Mouse (Mus musculus) intestine, postnatal 0 days (tissue): ENCODE results near the gene Tceanc2. TPM values are rescaled to one million over a fixed set of nuclear protein-coding genes. Genes with fewer than 3 reads are reported as not detected.

ENCODE experiments used
- ATAC-seq: fragments of 200-750 bp; cut with Nextera tagmentation; 2 replicates; pipeline ENCODE4 v1.8.0; 2017; ENCODE audit warnings: mild to moderate bottlenecking, moderate TSS enrichment, moderate library complexity
- H3K27ac ChIP-seq: fragments of 300-500 bp; sonication (generic); 2 replicates; pipeline ENCODE4 v1.5.1; 2014; ENCODE audit warnings: mild to moderate bottlenecking, low read depth, low read length, moderate library complexity
- H3K27me3 ChIP-seq: fragments of 300-500 bp; sonication (generic); replicated peaks from 2 replicates; pipeline ENCODE4 v1.6.1; 2014; ENCODE audit warnings: low read length, mixed read lengths; ENCODE audit not compliant: control insufficient read depth, insufficient read depth
- H3K36me3 ChIP-seq: fragments of 300-500 bp; sonication (generic); 2 replicates; pipeline ENCODE4 v1.6.1; 2014; ENCODE audit warnings: mild to moderate bottlenecking, moderate library complexity; ENCODE audit not compliant: control insufficient read depth, insufficient read depth
- H3K4me1 ChIP-seq: fragments of 300-500 bp; sonication (generic); replicated peaks from 2 replicates; pipeline ENCODE4 v1.6.1; 2014; ENCODE audit warnings: antibody characterized with exemption, low read length, mixed read lengths; ENCODE audit not compliant: control insufficient read depth, insufficient read depth
- H3K4me2 ChIP-seq: fragments of 300-500 bp; sonication (generic); replicated peaks from 2 replicates; pipeline ENCODE4 v1.6.1; 2014; ENCODE audit warnings: low read depth, mild to moderate bottlenecking, moderate library complexity
- H3K4me3 ChIP-seq: fragments of 300-500 bp; sonication (generic); 2 replicates; pipeline ENCODE4 v1.5.1; 2014; ENCODE audit warnings: low read depth, low read length
- H3K9ac ChIP-seq: fragments of 300-500 bp; sonication (generic); 2 replicates; pipeline ENCODE4 v1.6.1; 2014; ENCODE audit warnings: mild to moderate bottlenecking, low read depth, low read length
- H3K9me3 ChIP-seq: fragments of 300-500 bp; sonication (generic); 2 replicates; pipeline ENCODE4 v1.6.1; 2016; ENCODE audit warnings: mixed run types; ENCODE audit not compliant: control insufficient read depth
- CTCF ChIP-seq: sonication (generic); IDR thresholded peaks from 2 replicates; pipeline ENCODE4 v1.5.1; 2016; ENCODE audit warnings: low read depth, mild to moderate bottlenecking, control low read depth, antibody characterized with exemption, moderate library complexity
- WGBS: fragments of 180-500 bp; shearing (Covaris S2); extraction: QIAGEN DNeasy Blood & Tissue Kit; methylation state at CpG from one replicate; pipeline ENCODE4 v1.1.7; 2014; 5-methylcytosine and 5-hydroxymethylcytosine counted together
- polyA plus RNA-seq: library from polyadenylated mRNA; unstranded; fragments of >200 nt; fragmentation: Nextera tagmentation; extraction: Ambion mirVana; gene quantifications from 2 replicates; pipeline ENCODE4 v1.2.1, GENCODE M21; 2015

Gene Tceanc2
- polyA plus RNA-seq, 1 experiment from 2014 or later: 17.7 TPM

DNA sequence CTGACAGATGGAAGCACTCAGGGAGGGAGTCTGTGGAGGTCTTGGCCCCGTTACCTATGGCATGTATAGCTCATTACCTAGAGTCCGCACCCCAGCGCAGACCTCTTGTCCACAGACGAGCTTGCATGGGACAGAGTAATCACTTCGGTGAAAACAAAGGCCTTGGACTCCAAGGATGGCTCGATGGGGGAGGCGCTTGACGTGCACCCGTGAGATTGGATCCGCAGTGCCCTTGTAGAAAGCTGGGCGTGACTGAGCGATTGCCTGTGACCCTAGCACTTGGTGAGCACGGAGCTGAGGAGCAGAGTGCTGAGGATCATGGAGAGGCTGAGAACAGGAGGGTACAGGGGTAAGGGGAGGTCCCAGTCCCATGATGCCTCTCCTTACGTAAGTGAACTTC is 87.2 kb downstream of the Tceanc2 start:
- WGBS: 85% methylated on average over 14 of the region's 14 CpGs
- Histone ChIP-seq H3K27ac (no peak overlapping the region), H3K27me3 (no peaks in the 10 kb centered on the region), H3K36me3 (no peaks in the 10 kb centered on the region), H3K4me1 (peaks cover 5% of the 10 kb centered on the region; the same call in 1 of the 2 replicates), H3K4me2 (no peak overlapping the region), H3K4me3 (no peak overlapping the region), H3K9me3 (no peaks in the 10 kb centered on the region), H3K9ac (no peak overlapping the region)
- TF ChIP-seq CTCF: no peak
- ATAC-seq: no peak

DNA sequence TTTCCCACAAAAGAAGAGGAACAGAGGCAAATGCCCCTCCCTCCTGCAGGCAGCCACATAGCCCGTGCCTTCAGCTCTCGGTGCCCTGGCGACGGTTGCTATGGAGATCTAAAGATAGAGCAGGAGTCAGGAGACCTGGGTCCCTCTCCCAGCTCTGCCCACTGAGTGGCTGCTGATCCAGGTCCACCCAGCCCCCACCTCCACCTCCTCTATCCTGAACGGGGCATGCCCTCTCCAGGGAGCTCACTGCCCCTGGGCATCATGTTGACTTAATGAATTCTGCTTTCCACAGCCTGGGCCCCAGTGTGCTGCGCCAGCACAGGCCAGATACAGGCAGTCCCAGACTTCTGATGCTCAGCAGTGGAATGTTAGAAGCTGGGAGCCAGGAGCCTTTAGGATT is 94.1 kb downstream of the Tceanc2 start:
- H3K4me2 ChIP-seq: no peak overlapping the region
- H3K9me3 ChIP-seq: no peaks in the 10 kb centered on the region
- no peak overlapping the region for H3K27ac ChIP-seq
- no peaks in the 10 kb centered on the region for H3K27me3 ChIP-seq
- 31% methylated on average over 6 of the region's 6 CpGs for WGBS
- no peak overlapping the region for H3K4me3 ChIP-seq
- ATAC-seq: 0 out of 2 replicates have a peak, but pooled peaks have one; percentile 16
- no peaks in the 10 kb centered on the region for H3K4me1 ChIP-seq
- TF ChIP-seq CTCF: no peak
- no peak overlapping the region for H3K9ac ChIP-seq
- H3K36me3 ChIP-seq: no peaks in the 10 kb centered on the region

GRCm38 (mm10) chr4:107084343-107084742 is 94.6 kb downstream of the Tceanc2 start:
- no peak overlapping the region for H3K4me3 ChIP-seq
- no peak for TF ChIP-seq CTCF
- H3K27me3 ChIP-seq: no peaks in the 10 kb centered on the region
- no peaks in the 10 kb centered on the region for H3K36me3 ChIP-seq
- no peak overlapping the region for H3K4me2 ChIP-seq
- no peak overlapping the region for H3K27ac ChIP-seq
- no peak for ATAC-seq
- no peaks in the 10 kb centered on the region for H3K9me3 ChIP-seq
- H3K9ac ChIP-seq: no peak overlapping the region
- 41% methylated on average over 1 of the region's 1 CpGs for WGBS
- H3K4me1 ChIP-seq: no peaks in the 10 kb centered on the region

Other genes with a start within 250 kb of the Tceanc2 start
- gene Mrpl37, start 112.2 kb downstream of the Tceanc2 start, polyA plus RNA-seq: 51.4 and 52.8 TPM in 2 replicates
- 3.6 and 4.0 TPM in 2 replicates for gene Cyb5rl, start 112.1 kb downstream of the Tceanc2 start, polyA plus RNA-seq
- gene Cdcp2, start 82.2 kb downstream of the Tceanc2 start, polyA plus RNA-seq: not detected in 2 replicates
- gene Tmem59, start 717 bp downstream of the Tceanc2 start, polyA plus RNA-seq: 560 and 584 TPM in 2 replicates
- not detected in 2 replicates for gene Ldlrad1, start 30.1 kb upstream of the Tceanc2 start, polyA plus RNA-seq
- 27.7 and 29.5 TPM in 2 replicates for gene Lrrc42, start 74.4 kb upstream of the Tceanc2 start, polyA plus RNA-seq
- gene Hspb11, start 74.5 kb upstream of the Tceanc2 start, polyA plus RNA-seq: 25.5 and 27.0 TPM in 2 replicates
- gene Dio1, start 128.1 kb upstream of the Tceanc2 start, polyA plus RNA-seq: 59.7 and 67.4 TPM in 2 replicates
- gene Yipf1, start 135.2 kb upstream of the Tceanc2 start, polyA plus RNA-seq: 127 and 147 TPM in 2 replicates
- 7.0 and 7.4 TPM in 2 replicates for gene Ndc1, start 188.7 kb upstream of the Tceanc2 start, polyA plus RNA-seq